Mouse (Mus musculus) kidney, embryonic 16.5 days (tissue): ENCODE data around the gene Fam53b. TPM values are rescaled to one million over a fixed set of nuclear protein-coding genes. Genes with fewer than 3 reads are reported as not detected.
A peak's percentile ranks its signal among the peaks of the same experiment; 100 is the strongest.

Experiments
- ATAC-seq: fragments of 200-750 bp; cut with Nextera tagmentation; 2 replicates; pipeline ENCODE4 v1.8.0; 2017; ENCODE audit warnings: moderate TSS enrichment; ENCODE audit not compliant: low FRiP score, low TSS enrichment
- H3K27ac ChIP-seq: fragments of 300-500 bp; sonication (generic); 2 replicates; pipeline ENCODE4 v1.5.1; 2014; ENCODE audit warnings: low read length
- H3K27me3 ChIP-seq: fragments of 300-500 bp; sonication (generic); 2 replicates; pipeline ENCODE4 v1.6.1; 2014; ENCODE audit warnings: low read length, control low read depth, mixed read lengths; ENCODE audit not compliant: insufficient read depth
- H3K36me3 ChIP-seq: fragments of 300-500 bp; sonication (generic); 2 replicates; pipeline ENCODE4 v1.6.1; 2014; ENCODE audit warnings: low read length, control low read depth, mixed read lengths; ENCODE audit not compliant: insufficient read depth
- H3K4me1 ChIP-seq: fragments of 300-500 bp; sonication (generic); 2 replicates; pipeline ENCODE4 v1.6.1; 2014; ENCODE audit warnings: low read length, control low read depth, mixed read lengths; ENCODE audit not compliant: insufficient read depth
- H3K4me2 ChIP-seq: fragments of 300-500 bp; sonication (generic); replicated peaks from 2 replicates; pipeline ENCODE4 v1.6.1; 2014; ENCODE audit warnings: low read depth, low read length
- H3K4me3 ChIP-seq: fragments of 300-500 bp; sonication (generic); 2 replicates; pipeline ENCODE4 v1.5.1; 2014; ENCODE audit warnings: mild to moderate bottlenecking, low read length
- H3K9ac ChIP-seq: fragments of 300-500 bp; sonication (generic); replicated peaks from 2 replicates; pipeline ENCODE4 v1.6.1; 2014; ENCODE audit warnings: low read length
- H3K9me3 ChIP-seq: fragments of 300-500 bp; sonication (generic); 2 replicates; pipeline ENCODE4 v1.6.1; 2016; ENCODE audit warnings: low read length, control low read depth
- WGBS: fragments of 180-500 bp; shearing (Covaris S2); extraction: QIAGEN DNeasy Blood & Tissue Kit; methylation state at CpG from one replicate; pipeline ENCODE4 v1.1.7; 2014; 5-methylcytosine and 5-hydroxymethylcytosine counted together
- polyA plus RNA-seq: library from polyadenylated mRNA; unstranded; fragments of >200 nt; fragmentation: Nextera tagmentation; extraction: Ambion mirVana; gene quantifications from 2 replicates; pipeline ENCODE4 v1.2.1, GENCODE M21; 2015

Fam53b gene
- polyA plus RNA-seq, 1 experiment from 2014 or later, result 22.5 TPM

DNA sequence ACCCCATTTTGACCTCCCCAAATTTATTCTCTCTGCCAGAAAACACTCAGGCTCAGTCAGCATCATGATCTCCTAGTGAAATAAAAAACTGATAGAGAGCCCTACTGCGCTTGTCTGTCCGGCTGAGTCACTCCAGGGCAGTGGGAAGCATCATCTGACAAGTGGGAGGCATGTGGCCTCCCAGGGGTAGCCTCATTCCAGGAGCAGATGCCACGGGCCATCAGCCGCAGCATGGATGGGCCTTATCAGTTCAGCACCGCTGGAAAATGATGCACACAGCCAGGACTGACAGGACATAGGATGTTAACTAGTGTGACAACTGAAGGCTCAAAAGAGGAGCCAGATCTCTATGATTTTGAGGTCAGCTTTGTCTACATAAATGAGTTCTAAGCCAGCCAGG lies 27.6 kb upstream of the Fam53b start:
- ATAC-seq, result no peak
- H3K4me3 ChIP-seq, result no peak overlapping the region
- no peaks in the 10 kb centered on the region for H3K27me3 ChIP-seq
- H3K9me3 ChIP-seq, result no peaks in the 10 kb centered on the region
- no peaks in the 10 kb centered on the region for H3K4me1 ChIP-seq
- H3K4me2 ChIP-seq, result no peak overlapping the region
- 54% methylated on average over 5 of the region's 5 CpGs for WGBS
- 0 out of 2 replicates have a peak, but pooled peaks cover 3% of the 10 kb centered on the region for H3K36me3 ChIP-seq
- H3K27ac ChIP-seq, result no peak overlapping the region
- H3K9ac ChIP-seq, result no peak overlapping the region

DNA sequence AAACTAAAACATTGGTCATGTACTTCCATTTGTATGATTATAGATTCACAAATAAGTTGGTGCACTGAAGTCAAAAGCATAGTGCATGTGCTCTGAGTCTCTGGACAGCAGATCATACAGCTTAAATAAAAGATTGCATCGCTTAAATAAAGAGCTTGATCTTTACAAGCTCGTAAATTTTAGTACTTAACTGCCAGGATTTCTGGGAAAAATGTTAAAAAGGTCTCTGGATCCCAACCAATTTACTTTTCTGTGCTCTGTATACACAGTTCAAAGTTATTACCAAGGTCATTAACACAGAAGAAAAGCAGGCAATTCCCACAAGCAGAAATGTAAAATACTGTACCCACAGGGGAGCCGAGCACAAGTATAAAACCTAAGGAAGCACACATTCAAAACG lies 17.3 kb upstream of the Fam53b start:
- Histone ChIP-seq H3K4me1 (no peaks in the 10 kb centered on the region), H3K9me3 (no peaks in the 10 kb centered on the region), H3K9ac (no peak overlapping the region), H3K4me3 (no peak overlapping the region), H3K27me3 (no peaks in the 10 kb centered on the region), H3K36me3 (peaks cover 34% of the 10 kb centered on the region), H3K27ac (no peak overlapping the region), H3K4me2 (no peak overlapping the region)
- 56% methylated on average over 4 of the region's 4 CpGs for whole genome bisulfite sequencing
- ATAC-seq, result no peak

DNA sequence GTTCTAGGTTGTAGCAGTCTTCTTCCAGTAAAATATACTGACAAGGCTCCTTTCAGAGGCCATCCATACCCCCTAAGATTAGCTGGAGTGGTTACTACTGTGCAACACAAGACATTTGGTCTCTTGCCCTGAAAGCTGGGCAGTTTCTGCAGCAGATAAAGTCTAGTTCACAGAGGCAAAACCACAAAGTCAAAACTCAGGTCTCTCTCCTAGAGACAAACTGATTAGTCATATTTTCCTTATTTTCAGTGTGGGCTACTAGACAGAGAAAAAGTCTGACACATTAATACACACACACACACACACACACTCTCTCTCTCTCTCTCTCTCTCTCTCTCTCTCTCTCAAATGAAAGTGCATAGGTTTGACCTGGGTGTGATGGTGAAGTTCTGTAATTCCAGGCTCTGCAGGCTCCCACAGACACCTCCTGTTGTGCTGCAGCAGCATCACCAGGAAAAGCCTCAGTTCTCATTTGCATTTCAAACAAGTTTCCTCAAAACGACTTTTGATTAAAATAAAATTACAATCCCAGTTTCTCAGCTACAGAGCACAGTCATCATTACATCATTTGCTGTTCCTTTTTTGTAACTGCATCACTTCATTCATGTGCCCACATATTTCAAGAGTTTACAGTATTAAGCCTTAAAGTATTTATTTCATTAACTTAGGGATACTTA lies 10.8 kb upstream of the Fam53b start:
- H3K27ac ChIP-seq, result no peak overlapping the region
- no peak for ATAC-seq
- H3K4me1 ChIP-seq, result peaks cover 5% of the 10 kb centered on the region; the same call in 1 of the 2 replicates
- peaks cover 21% of the 10 kb centered on the region; the same call in 1 of the 2 replicates for H3K36me3 ChIP-seq
- H3K4me3 ChIP-seq, result no peak overlapping the region
- no peak overlapping the region for H3K9ac ChIP-seq
- no peak overlapping the region for H3K4me2 ChIP-seq
- H3K9me3 ChIP-seq, result no peaks in the 10 kb centered on the region
- no peaks in the 10 kb centered on the region for H3K27me3 ChIP-seq
- 8% methylated on average over 1 of the region's 1 CpGs for WGBS

DNA sequence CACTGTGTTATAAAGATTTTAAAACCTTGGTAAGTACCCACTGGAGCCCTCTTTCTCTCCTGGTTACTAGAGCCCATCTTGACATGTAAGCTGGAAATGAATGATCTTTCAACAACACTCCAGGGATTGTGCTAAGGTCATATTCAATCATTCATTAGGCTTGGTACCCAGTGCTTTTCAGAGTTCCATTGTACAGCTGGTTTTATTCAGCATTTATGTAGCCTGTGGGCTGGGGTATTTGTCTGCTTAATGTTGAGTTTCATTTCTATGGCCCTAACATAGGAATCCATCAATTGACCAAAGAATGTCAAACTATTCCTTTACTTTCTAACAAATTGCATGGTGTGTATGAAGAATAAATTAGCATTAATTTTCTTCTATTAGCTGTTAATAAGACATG lies 10.1 kb upstream of the Fam53b start:
- no peak overlapping the region for H3K4me2 ChIP-seq
- H3K9me3 ChIP-seq, result no peaks in the 10 kb centered on the region
- no peak overlapping the region for H3K4me3 ChIP-seq
- H3K4me1 ChIP-seq, result peaks cover 5% of the 10 kb centered on the region; the same call in 1 of the 2 replicates
- H3K36me3 ChIP-seq, result peaks cover 21% of the 10 kb centered on the region; the same call in 1 of the 2 replicates
- no peak overlapping the region for H3K27ac ChIP-seq
- H3K27me3 ChIP-seq, result no peaks in the 10 kb centered on the region
- H3K9ac ChIP-seq, result no peak overlapping the region
- no peak for ATAC-seq

DNA sequence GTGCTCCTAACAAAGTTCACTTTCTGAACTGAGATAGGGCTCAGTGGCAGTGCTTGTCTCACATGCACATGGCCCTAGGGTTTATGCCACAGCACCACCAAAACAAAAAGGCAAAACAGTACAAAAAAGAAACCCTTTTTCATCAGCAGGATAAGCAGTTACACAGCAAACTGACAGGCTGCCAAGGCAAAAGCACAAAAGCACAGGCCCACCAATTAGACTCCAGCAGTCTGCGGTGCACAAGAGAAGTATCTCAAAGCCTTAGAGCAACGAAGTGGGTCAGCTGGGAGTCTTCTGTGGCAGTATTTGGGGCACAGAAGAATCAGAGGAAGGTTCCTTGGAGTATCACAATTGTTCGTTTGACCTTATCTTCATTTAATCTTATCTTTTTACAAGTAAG lies 7.0 kb upstream of the Fam53b start:
- Histone ChIP-seq H3K27ac (no peak overlapping the region), H3K4me3 (no peak overlapping the region), H3K36me3 (peaks cover 10% of the 10 kb centered on the region; the same call in 1 of the 2 replicates), H3K4me1 (peaks cover 5% of the 10 kb centered on the region; the same call in 1 of the 2 replicates), H3K4me2 (no peak overlapping the region), H3K27me3 (no peaks in the 10 kb centered on the region), H3K9me3 (no peaks in the 10 kb centered on the region), H3K9ac (no peak overlapping the region)
- 80% methylated on average over 3 of the region's 3 CpGs for WGBS
- ATAC-seq, result no peak

DNA sequence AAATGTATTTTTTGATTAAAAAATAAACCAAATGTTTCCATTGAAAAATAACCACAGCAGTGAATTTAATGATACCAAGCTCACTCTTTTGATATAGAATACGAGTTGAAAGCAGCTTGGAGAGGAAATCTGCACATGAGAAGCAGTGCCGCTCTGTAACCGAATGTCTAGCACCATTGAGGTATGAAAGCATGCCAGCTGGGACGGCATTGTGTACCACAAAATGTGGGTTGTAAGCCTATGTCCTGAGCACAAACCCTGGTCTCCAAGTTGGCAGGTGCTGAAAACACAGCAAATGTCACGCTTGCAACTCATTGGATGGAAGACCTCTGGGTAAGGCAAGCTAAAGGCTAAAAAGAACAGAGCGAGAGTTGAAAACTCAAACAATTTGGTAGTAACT lies 3.4 kb upstream of the Fam53b start:
- no peak for ATAC-seq
- WGBS, result 95% methylated on average over 6 of the region's 6 CpGs
- H3K9me3 ChIP-seq, result no peaks in the 10 kb centered on the region
- no peak overlapping the region for H3K4me2 ChIP-seq
- no peak overlapping the region for H3K9ac ChIP-seq
- 0 out of 2 replicates have a peak, but pooled peaks cover 3% of the 10 kb centered on the region for H3K36me3 ChIP-seq
- H3K27ac ChIP-seq, result no peak overlapping the region
- no peak overlapping the region for H3K4me3 ChIP-seq
- H3K27me3 ChIP-seq, result no peaks in the 10 kb centered on the region
- peaks cover 6% of the 10 kb centered on the region; the same call in 1 of the 2 replicates for H3K4me1 ChIP-seq

DNA sequence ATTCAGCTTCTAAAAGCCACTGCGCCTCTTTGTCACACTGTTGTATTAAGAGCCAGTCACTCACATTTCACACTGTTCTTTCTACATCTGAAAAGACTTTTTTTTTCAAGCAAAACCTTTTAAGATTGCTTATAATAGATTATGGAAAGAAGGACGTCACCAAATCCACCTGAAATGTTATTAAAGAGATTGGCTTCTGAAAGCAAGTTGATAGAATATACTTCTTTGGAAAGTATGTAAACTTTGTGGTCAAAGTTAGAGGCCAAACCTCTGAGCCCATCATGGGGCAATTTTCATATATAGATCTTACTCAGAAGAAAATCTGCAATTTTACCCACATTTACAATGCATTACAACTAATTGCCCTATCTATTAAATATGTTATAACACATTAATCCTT lies 2.8 kb upstream of the Fam53b start:
- 81% methylated on average over 2 of the region's 2 CpGs for WGBS
- Histone ChIP-seq H3K4me3 (no peak overlapping the region), H3K9ac (no peak overlapping the region), H3K27ac (no peak overlapping the region), H3K9me3 (no peaks in the 10 kb centered on the region), H3K36me3 (0 out of 2 replicates have a peak, but pooled peaks cover 3% of the 10 kb centered on the region), H3K4me1 (peaks cover 12% of the 10 kb centered on the region), H3K4me2 (no peak overlapping the region), H3K27me3 (no peaks in the 10 kb centered on the region)
- ATAC-seq, result no peak

DNA sequence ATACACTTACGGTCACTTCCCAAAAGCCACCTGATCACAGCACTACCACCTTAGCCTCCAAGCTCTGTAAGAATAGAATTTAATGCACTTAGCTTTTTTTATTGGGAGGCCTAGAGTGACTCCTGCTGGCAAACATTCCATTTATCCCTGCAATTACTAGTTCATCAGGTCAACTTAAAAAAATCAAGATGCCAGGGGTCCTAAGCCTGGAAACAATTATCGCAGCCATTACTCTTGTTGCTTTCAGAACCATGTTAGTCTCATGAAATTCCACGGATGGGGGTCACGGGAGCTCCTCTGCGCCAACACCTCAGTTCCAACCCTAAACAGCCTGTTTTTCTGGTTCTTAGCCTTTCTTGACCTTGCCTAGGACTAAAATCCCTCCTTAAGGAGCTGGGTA lies 1.4 kb upstream of the Fam53b start:
- H3K9ac ChIP-seq, result no peak overlapping the region
- H3K27me3 ChIP-seq, result no peaks in the 10 kb centered on the region
- H3K36me3 ChIP-seq, result 0 out of 2 replicates have a peak, but pooled peaks cover 3% of the 10 kb centered on the region
- peaks cover 24% of the 10 kb centered on the region for H3K4me1 ChIP-seq
- no peak for ATAC-seq
- 75% methylated on average over 5 of the region's 5 CpGs for WGBS
- H3K27ac ChIP-seq, result no peak overlapping the region
- H3K4me3 ChIP-seq, result no peak overlapping the region
- H3K9me3 ChIP-seq, result no peaks in the 10 kb centered on the region
- no peak overlapping the region for H3K4me2 ChIP-seq

DNA sequence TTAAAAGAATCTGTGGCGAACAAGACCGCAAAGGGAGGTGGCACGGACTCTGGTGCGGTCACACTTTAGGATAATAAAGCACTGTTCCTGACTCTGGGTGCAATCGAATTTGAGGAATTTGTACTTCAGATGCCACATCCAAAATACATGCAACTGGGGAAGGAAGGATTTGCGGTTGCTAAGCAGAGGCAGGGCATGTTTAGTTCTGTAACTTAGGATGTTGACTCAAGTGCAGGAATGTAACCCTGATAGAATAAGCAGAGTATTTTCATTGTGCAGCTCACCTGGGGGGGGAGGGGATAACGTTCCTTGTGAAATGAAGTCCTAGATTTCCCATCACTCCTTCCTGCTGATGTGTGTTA lies 384 bp upstream of the Fam53b start:
- H3K4me3 ChIP-seq, result peak overlapping the region; percentile 73
- peak overlapping the region; percentile 85 for H3K4me2 ChIP-seq
- 3% methylated on average over 7 of the region's 7 CpGs for WGBS
- H3K4me1 ChIP-seq, result peaks cover 34% of the 10 kb centered on the region
- peak overlapping the region; percentile 95 for H3K27ac ChIP-seq
- H3K9me3 ChIP-seq, result no peaks in the 10 kb centered on the region
- H3K27me3 ChIP-seq, result no peaks in the 10 kb centered on the region
- H3K9ac ChIP-seq, result peak overlapping the region; percentile 90
- ATAC-seq, result no peak
- H3K36me3 ChIP-seq, result 0 out of 2 replicates have a peak, but pooled peaks cover 3% of the 10 kb centered on the region

DNA sequence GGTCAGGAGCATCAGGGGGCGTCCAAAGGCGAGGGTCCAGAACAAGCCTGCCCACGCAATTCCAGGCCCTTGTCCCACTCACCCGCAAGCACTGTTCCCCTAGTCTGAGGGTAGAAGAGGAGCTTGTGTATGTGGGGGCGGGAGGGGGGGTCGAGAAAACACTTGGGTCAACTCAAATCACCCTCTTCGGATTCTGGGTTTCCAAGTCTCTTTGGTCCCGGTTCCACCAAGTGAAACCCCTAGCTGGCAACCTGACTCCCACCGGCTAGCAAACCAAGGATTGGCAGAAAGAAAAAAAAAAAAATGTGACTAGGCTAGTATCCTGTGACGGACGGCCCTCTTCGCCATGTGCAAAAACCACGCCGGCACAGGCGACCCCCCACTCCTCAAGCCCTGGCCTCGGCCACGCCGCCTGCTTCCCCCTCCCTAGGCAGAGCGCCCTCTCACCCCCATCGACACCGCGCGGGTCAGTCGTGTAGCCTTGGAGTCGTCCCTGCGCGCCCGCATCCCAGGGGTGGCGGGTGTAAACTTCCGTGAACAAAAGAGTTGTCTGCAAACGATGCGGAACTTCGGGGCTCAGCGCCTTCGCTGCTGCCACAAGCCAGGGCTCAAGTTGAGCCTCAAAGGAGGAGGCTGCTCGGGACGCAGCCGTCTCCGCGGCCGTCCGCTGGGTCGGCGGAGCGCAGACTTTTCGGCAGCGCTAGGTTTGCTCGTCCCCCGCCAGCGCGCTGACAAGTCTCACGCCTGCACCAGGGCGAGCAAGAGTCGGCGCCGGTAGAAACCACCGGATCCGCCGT lies 869 bp downstream of the Fam53b start:
- under 1% methylated on average over 58 of the region's 59 CpGs for WGBS
- H3K9me3 ChIP-seq, result no peaks in the 10 kb centered on the region
- H3K27me3 ChIP-seq, result no peaks in the 10 kb centered on the region
- H3K27ac ChIP-seq, result peak overlapping the region; percentile 95
- no peaks in the 10 kb centered on the region for H3K36me3 ChIP-seq
- H3K4me3 ChIP-seq, result peak overlapping the region; percentile 73
- peak overlapping the region; percentile 90 for H3K9ac ChIP-seq
- ATAC-seq, result peak; percentile 50
- H3K4me1 ChIP-seq, result peaks cover 47% of the 10 kb centered on the region
- H3K4me2 ChIP-seq, result peak overlapping the region; percentile 85
